Mouse (Mus musculus): Measurements from ENCODE around the gene Bbs9. TPM values are rescaled to one million over a fixed set of nuclear protein-coding genes. Genes with fewer than 3 reads are reported as not detected.

Gene Bbs9
- total RNA-seq, 2 experiments from 2014 or later, result 9.5 to 11.5 TPM

DNA sequence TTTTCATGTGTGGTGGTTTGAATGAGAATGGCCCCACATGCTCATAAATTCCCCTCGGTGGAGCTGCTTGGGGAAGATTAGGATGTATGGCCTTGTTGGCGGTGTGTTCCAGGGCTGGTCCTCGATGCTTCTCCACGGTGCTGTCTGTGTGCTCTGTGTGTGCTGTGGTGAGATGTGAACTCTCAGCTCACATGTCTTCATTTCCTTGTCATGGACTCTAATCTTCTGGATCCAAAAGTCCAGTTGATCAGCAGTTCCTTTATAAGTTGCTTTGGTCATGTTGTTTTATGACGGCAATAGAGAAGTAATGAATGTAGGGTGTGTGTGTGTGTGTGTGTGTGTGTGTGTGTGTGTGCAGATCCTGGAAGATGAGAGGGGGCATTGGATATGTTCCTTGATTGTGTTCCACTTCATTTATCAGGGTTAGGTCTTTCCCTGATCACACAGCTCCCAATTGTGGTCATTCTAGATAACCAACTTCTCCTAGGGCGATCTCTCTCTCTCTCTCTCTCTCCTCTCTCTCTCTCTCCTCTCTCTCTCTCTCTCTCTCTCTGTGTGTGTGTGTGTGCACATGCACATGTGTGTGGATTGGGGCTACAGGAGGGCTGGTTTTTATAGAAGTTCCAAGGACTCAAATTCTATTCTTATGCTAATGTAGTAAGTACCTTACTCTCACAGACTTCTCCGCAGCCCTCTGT, 201.8 kb downstream of the Bbs9 start:
- Histone ChIP-seq H3K27ac (no peak overlapping the region), H3K4me3 (no peak overlapping the region)
- no peak for TF ChIP-seq CTCF (IDR thresholded peaks at IDR 0.05)
- intact Hi-C loops (cut with DNase I), result no loop called here
- no peak for DNase-seq

DNA sequence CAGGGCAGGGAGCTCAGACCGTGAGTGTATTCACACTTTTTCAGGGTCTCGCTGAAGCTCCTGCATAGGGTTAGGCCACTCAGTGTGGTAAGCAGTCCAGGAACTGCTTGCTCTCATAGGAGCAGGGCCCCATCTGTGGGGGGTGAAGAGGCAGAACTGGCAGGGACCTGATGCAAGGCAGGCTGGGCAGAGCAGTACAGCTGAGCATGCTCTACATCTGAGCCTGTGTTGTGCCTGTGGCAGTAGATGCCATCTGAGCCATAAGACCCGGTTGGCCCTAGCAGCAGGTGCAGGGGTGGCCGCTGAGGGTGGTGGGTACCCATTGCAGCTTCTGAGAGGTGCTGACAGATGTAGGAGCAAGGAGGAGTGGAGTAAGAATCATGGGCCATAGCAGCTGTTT, 202.5 kb downstream of the Bbs9 start:
- intact Hi-C loops (cut with DNase I), result no loop called here
- H3K4me3 ChIP-seq, result no peak overlapping the region
- H3K27ac ChIP-seq, result no peak overlapping the region
- TF ChIP-seq CTCF (IDR thresholded peaks at IDR 0.05), result no peak
- no peak for DNase-seq

DNA sequence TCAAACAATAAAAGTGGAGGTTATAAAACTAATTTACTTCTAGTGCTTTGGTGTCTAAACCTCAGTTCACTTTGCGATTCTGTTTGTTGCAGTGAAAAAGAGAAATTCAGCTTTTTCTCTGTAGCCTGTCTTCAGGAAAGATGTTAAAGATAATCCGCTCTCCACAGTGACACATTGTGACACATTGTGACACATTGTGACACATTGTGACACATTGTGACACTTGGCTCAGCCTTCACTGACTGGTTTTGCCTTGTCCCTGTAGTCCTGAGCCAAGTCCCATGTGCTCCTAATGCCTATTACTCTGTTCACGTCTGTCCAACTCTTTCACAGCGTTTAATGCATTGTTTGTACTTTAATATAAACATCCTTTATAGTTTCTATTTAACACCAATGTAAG, 203.0 kb downstream of the Bbs9 start:
- TF ChIP-seq CTCF (IDR thresholded peaks at IDR 0.05), result no peak
- intact Hi-C loops (cut with DNase I), result no loop called here
- H3K4me3 ChIP-seq, result no peak overlapping the region
- H3K27ac ChIP-seq, result no peak overlapping the region
- DNase-seq, result no peak

DNA sequence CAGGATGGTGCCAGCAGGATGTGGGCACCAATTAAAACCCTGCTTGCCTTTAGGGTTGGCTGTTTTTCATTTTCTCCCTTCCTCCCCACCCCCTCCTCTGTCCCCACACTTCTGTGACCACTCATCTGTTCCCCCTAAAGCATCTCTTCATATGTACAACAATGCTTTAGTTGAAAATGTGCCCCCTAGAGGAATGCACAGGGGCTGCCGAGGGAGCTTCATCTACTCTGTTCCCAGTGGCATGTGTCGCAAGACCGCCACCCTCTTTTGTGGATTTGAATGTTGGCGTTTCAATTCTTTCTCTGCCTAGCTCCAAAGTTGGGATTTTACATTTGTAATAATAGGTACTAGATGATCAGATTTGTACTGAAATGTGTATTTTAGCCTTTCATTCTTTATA, 204.0 kb downstream of the Bbs9 start:
- intact Hi-C loops (cut with DNase I), result no loop called here
- DNase-seq, result no peak
- Histone ChIP-seq H3K4me3 (no peak overlapping the region), H3K27ac (no peak overlapping the region)
- TF ChIP-seq CTCF (IDR thresholded peaks at IDR 0.05), result no peak

DNA sequence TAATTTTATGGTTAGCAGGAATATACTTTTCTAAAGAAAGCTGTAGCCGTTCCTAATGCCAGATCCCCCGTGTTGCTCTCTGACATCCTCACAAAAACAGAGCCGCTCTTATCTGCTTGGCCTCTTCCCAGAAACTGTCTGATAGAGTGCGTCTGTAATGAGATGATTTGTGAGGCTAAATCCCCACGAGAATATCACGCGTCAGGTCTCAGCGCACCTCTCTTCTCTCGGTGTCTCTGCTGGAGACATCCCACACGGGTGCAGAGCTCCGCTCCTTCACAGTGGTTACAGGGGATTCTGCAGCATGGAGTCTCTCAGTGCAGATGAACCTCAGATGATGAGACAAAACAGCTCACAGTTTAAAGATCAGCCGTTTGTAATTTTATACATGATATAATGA, 204.5 kb downstream of the Bbs9 start:
- intact Hi-C loops (cut with DNase I), result no loop called here
- TF ChIP-seq CTCF (IDR thresholded peaks at IDR 0.05), result no peak

DNA sequence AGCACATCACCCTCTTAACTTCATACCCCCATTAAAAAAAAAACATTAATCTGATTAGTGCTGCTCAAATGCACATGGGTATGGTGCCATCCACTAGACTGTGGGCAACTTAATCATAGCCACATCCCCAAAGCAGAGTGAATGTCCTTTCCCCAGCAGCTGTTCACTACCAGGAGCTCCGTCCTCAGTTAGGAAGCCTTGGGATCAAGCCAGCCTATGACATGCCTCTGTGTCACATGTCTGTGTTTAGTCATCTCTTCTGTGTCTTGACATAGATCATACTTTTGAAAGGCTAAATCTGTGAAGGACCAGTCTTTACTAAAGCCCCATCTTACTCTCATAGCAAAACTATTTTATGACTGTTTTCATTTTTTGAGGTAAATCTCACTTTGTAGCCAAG, 205.0 kb downstream of the Bbs9 start:
- no peak overlapping the region for H3K4me3 ChIP-seq
- peak; percentile 36 for DNase-seq
- intact Hi-C loops (cut with DNase I), result no loop called here

More for the DNA sequence above, 204.5 kb downstream of the Bbs9 start:
- Histone ChIP-seq H3K4me3 (no peak overlapping the region), H3K27ac (no peak overlapping the region)
- DNase-seq, result no peak

DNA sequence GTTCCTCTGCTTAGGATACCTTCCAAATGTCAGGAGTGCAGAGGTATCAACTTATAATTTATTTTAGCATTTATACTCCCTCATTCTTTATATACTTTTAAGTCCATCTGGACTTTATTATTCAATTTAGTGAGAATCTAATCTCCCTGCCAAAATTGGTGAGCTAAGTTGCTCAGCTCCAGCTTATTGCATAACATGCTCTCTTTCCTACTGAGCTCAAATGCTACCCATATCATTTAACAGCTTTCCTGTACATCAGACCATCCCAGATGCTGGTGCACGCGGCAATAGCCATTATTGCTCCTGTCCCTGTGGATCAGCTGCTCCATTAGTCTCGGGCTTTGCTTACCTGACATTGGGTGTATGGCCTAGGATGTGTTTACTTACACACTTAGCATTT, 208.3 kb downstream of the Bbs9 start:
- TF ChIP-seq CTCF (IDR thresholded peaks at IDR 0.05), result no peak
- no peak for DNase-seq
- H3K4me3 ChIP-seq, result no peak overlapping the region
- intact Hi-C loops (cut with DNase I), result no loop called here
- H3K27ac ChIP-seq, result peak overlapping the region; percentile 28; the same call in 1 of the 2 replicates

More for the DNA sequence above, 205.0 kb downstream of the Bbs9 start:
- no peak for TF ChIP-seq CTCF (IDR thresholded peaks at IDR 0.05)
- H3K27ac ChIP-seq, result no peak overlapping the region

DNA sequence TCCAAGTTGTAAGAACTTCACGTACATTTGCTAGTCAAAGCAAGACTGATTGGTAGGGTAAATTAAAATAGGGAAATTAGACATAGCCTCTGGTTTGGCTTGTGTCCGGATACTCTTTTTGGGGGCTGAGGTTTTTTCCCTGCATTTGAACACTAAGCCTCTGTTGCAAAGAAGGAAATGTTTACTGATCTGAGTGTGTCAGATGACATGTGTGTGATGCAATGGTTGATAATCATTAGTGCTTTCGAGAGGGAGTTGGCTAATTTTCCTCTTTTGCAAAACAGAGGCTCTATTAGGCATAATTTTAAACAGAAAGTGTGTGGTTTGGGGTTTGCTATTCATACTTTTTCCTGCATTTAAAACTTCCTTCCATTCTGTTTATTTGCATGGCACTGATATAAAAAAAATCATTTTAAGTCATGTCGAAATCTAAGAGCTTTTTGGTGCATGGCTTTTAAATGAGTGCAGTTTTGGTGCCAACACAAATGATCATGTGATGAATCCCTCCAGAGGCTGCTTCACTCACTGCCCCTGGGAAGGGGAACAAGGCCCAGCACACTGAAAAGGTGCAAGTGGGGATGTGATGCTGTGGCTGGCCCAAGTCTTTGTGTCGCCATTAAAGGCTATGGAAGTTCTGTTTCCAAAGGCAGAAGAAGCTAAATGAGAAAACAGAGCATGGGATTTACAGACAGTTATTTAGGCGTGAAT, 211.4 kb downstream of the Bbs9 start:
- no peak overlapping the region for H3K4me3 ChIP-seq
- DNase-seq, result no peak
- intact Hi-C loops (cut with DNase I), result no loop called here
- H3K27ac ChIP-seq, result no peak overlapping the region
- no peak for TF ChIP-seq CTCF (IDR thresholded peaks at IDR 0.05)

DNA sequence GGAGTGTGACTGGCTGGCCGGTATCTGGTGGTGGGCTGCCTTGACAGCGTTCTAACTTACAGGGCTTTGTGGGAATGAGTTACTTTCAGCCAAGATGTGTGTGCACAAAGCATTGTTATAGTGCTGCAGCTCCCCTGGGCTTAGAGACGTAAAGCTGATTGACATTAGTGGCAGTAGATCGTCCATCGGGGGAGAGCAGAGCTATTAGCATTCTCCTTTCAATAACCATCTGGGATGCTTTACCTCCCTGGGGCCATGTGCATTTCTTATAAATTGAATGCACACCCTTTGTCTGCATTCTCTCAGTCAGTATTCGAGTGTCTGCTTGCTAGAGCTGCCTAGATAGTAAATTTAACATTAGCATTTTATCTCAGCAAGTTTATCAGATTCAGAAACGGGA, 214.7 kb downstream of the Bbs9 start:
- intact Hi-C loops (cut with DNase I), result no loop called here
- no peak for DNase-seq
- Histone ChIP-seq H3K27ac (no peak overlapping the region), H3K4me3 (no peak overlapping the region)
- no peak for TF ChIP-seq CTCF (IDR thresholded peaks at IDR 0.05)

DNA sequence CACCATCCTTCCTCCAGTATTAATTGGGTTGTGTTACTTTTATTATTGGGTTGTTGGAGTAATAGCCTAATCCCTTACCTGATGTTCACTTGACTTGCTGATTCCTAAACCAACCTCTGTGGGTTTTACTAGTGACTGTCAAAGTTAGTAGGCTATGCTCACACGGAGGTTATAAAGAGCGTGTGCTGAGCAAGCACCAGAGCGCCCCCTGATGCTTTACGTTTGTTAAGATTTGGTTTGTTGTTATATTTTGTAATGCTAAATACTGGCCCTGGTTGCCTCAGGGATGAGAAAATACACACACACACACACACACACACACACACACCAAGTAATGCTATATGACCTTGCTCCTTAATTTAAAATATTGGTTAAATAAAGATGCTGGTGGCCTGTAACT, 219.9 kb downstream of the Bbs9 start:
- intact Hi-C loops (cut with DNase I), result no loop called here
- TF ChIP-seq CTCF (IDR thresholded peaks at IDR 0.05), result no peak
- no peak for DNase-seq

DNA sequence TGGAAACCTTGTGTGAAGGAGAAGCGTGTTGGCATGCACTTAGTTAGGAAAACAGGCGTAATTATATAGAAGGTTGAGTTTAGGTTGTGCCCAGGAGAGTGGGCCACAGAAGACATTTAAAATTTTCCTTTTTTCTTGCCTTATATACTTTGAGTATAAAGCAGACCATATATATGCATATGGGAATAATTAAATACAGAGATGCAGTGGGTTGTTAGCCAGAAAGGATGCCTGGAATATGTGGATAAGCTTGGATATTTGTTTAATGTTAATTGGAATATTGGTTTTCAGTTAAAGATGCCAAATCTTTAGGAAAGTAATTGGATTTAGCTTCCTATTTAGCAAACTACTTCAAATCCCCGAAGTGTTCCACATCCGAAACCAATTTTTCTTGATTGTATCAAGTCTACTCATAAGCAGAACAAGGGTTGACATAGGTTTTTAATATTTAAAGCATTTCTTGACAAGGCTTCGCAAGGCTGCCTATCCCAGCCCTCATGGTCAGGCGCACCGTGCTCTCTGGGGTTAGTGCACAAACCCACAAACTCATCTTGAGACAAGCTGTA, 221.4 kb downstream of the Bbs9 start:
- intact Hi-C loops (cut with DNase I), result no loop called here
- TF ChIP-seq CTCF (IDR thresholded peaks at IDR 0.05), result no peak
- no peak for DNase-seq
- Histone ChIP-seq H3K27ac (no peak overlapping the region), H3K4me3 (no peak overlapping the region)

More for the DNA sequence above, 219.9 kb downstream of the Bbs9 start:
- Histone ChIP-seq H3K27ac (no peak overlapping the region), H3K4me3 (no peak overlapping the region)

DNA sequence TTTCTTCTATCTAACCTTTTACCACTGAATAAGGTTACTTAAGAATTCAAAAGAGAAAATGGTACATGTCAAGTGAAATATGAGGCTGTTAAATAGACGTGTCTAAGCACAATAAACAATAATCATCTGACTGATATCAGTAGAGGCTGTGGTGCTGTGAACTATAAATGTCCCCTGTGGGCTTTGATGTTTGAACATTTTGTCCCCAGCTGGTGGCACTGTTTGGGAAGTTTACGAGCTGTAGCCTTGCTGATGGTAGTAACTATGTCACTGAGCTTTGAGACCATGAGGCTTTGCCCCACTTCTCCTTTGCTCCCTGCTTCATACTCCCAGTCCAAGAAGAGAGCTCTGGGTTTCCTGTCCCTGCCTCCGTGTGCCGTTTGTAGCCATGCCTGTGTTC, 222.3 kb downstream of the Bbs9 start:
- no peak overlapping the region for H3K4me3 ChIP-seq
- TF ChIP-seq CTCF (IDR thresholded peaks at IDR 0.05), result peak; percentile 14; the same call in 1 of the 2 replicates
- H3K27ac ChIP-seq, result no peak overlapping the region
- intact Hi-C loops (cut with DNase I), result no loop called here
- DNase-seq, result no peak

DNA sequence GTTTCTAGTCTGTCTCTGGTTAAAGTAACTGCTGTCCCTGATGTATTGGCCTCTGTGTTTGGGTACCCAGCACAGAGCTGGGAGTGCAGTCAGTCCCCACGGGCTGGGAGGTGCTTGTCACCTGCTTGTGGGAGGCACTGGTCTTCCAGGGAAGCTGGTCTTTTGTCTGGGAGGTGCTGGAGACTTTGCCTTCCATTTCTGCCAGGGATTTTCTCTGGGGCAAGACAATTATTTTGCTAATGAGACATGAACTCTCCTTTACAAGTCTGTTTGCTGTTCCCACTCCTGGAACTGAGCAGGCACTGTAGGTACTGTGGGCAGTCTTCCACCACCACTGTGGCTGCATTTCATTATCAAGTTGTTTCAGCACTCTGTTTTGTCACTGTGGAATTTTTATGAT, 223.0 kb downstream of the Bbs9 start:
- no peak for DNase-seq
- no peak for TF ChIP-seq CTCF (IDR thresholded peaks at IDR 0.05)

More for the DNA sequence above, 223.0 kb downstream of the Bbs9 start:
- H3K27ac ChIP-seq, result no peak overlapping the region
- no peak overlapping the region for H3K4me3 ChIP-seq
- intact Hi-C loops (cut with DNase I), result no loop called here

Measured in gastrocnemius, adult 2 months (tissue).